Mouse (Mus musculus): ENCODE data around the gene Pate4. TPM values are rescaled to one million over a fixed set of nuclear protein-coding genes. Genes with fewer than 3 reads are reported as not detected.
A peak's percentile ranks its signal among the peaks of the same experiment; 100 is the strongest.

Gene Pate4
- total and polyA plus RNA-seq, 2 experiments = not detected

DNA sequence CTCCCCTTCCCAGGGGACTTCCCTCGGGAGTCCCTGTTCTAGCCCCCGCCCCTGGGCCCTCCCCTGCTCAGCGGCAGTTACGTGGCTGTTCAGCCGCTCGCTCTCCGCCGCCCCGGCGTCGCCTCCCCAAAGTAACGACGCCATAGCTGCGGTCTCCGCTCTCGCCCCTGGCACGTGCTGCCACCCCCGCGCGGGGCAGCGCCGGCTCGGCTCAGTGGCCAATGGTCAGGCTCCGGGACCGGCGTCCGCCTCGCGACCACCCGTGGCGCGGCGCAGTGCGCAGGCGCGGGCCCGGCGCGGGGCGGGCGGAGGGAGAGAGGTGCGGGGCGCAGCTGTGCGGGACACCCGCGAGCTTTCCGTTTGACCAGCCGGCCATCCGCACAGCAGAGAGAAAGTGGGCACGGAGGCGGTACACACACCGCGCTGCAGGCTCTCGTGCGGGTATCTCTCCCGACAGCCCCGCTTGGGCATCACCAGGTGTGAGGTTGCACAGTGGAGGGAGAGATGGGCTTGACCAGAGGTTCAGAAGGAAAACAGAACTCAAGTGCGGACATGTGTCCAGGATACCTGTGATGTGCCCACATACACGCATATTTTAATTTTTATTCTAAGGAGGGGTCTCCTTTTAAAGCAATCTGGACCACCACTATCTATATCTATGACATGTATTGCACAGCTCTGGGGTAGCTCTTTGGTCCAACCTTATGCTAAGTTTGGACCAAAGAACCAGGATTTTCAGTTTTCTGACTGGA is 53.3 kb downstream of the Pate4 start, which contains the start of the genes Ddx25 and Pus3:
Ddx25 (minus strand) TSS at position 272 of the 752 bp plus-strand sequence.
Pus3 (plus strand) TSS at position 339 of the 752 bp plus-strand sequence.
- 3% methylated on average over 57 of the region's 59 CpGs for WGBS
- Histone ChIP-seq H3K79me2 (ENCODE audit: control insufficient read depth, insufficient read depth, low read length) (no peaks in the 10 kb centered on the region; the same call in 1 of the 2 replicates), H3K9ac (ENCODE audit: low read depth, low read length) (peak within 1 kb of the TSS; percentile 71), H3K27me3 (ENCODE audit: control insufficient read depth, insufficient read depth, low read length) (peaks cover 5% of the 10 kb centered on the region), H3K4me1 (ENCODE audit: control insufficient read depth, insufficient read depth, low read length) (peaks cover 3% of the 10 kb centered on the region), H3K27ac (replicated peaks; ENCODE audit: insufficient read depth, low read depth, low read length) (no peak within 1 kb of the TSS), H3K4me3 (ENCODE audit: insufficient read depth, low read depth, low read length) (peak within 1 kb of the TSS; percentile 88), H3K36me3 (ENCODE audit: control insufficient read depth, insufficient read depth, low read length) (0 out of 2 replicates have a peak, but pooled peaks cover 2% of the 10 kb centered on the region)
- TF ChIP-seq POLR2A (IDR thresholded peaks at IDR 0.05; ENCODE audit: extremely low read depth, insufficient read depth, low read length) (no peak), CTCF (IDR thresholded peaks at IDR 0.05; ENCODE audit: low read depth, low read length) (no peak)
- DNase-seq (ENCODE audit: extremely low read depth, low read depth, low spot score) = no peak

Other genes starting within 250 kb of the Pate4 start
- gene Cdon, start 190.8 kb downstream of the Pate4 start, total RNA-seq (2014; rRNA removed) = 0.37 and 0.87 TPM in 2 replicates
- 0.49 and 0.50 TPM in 2 replicates for gene Cdon, start 190.8 kb downstream of the Pate4 start, polyA plus RNA-seq (2012; rRNA removed)
- gene Gm1113, start 93.7 kb downstream of the Pate4 start, total RNA-seq (2014; rRNA removed) = not detected in 2 replicates
- not detected in 2 replicates for gene Gm1113, start 93.7 kb downstream of the Pate4 start, polyA plus RNA-seq (2012; rRNA removed)
- gene Ddx25, start 53.4 kb downstream of the Pate4 start, total RNA-seq (2014; rRNA removed) = under 0.01 TPM in 1 of 2 replicates, not detected in the other
- gene Ddx25, start 53.4 kb downstream of the Pate4 start, polyA plus RNA-seq (2012; rRNA removed) = 0.01 and 0.05 TPM in 2 replicates
- gene Pus3, start 53.3 kb downstream of the Pate4 start, total RNA-seq (2014; rRNA removed) = 5.3 and 6.0 TPM in 2 replicates
- gene Pus3, start 53.3 kb downstream of the Pate4 start, polyA plus RNA-seq (2012; rRNA removed) = 0.96 and 1.3 TPM in 2 replicates
- gene Pate2, start 41.7 kb downstream of the Pate4 start, total RNA-seq (2014; rRNA removed) = not detected in 2 replicates
- 0.06 TPM in 1 of 2 replicates, not detected in the other for gene Pate2, start 41.7 kb downstream of the Pate4 start, polyA plus RNA-seq (2012; rRNA removed)
- gene Hyls1, start 41.5 kb downstream of the Pate4 start, total RNA-seq (2014; rRNA removed) = 1.4 and 1.9 TPM in 2 replicates
- 0.36 and 0.50 TPM in 2 replicates for gene Hyls1, start 41.5 kb downstream of the Pate4 start, polyA plus RNA-seq (2012; rRNA removed)
- gene Pate3, start 36.3 kb upstream of the Pate4 start, total RNA-seq (2014; rRNA removed) = not detected in 2 replicates
- not detected in 2 replicates for gene Pate3, start 36.3 kb upstream of the Pate4 start, polyA plus RNA-seq (2012; rRNA removed)
- gene Pate1, start 75.4 kb upstream of the Pate4 start, total RNA-seq (2014; rRNA removed) = not detected in 2 replicates
- gene Pate1, start 75.4 kb upstream of the Pate4 start, polyA plus RNA-seq (2012; rRNA removed) = not detected in 2 replicates
- gene Gm17677, start 129.1 kb upstream of the Pate4 start, total RNA-seq (2014; rRNA removed) = not detected in 2 replicates
- not detected in 2 replicates for gene Gm17677, start 129.1 kb upstream of the Pate4 start, polyA plus RNA-seq (2012; rRNA removed)
- gene Gm17727, start 166.2 kb upstream of the Pate4 start, total RNA-seq (2014; rRNA removed) = not detected in 2 replicates
- gene Gm17727, start 166.2 kb upstream of the Pate4 start, polyA plus RNA-seq (2012; rRNA removed) = not detected in 2 replicates
- not detected in 2 replicates for gene Gm27235, start 178.2 kb upstream of the Pate4 start, total RNA-seq (2014; rRNA removed)
- gene Gm27235, start 178.2 kb upstream of the Pate4 start, polyA plus RNA-seq (2012; rRNA removed) = not detected in 2 replicates
- not detected in 2 replicates for gene D730048I06Rik, start 178.2 kb upstream of the Pate4 start, total RNA-seq (2014; rRNA removed)
- gene D730048I06Rik, start 178.2 kb upstream of the Pate4 start, polyA plus RNA-seq (2012; rRNA removed) = not detected in 2 replicates
- gene 9230110F15Rik, start 232.2 kb upstream of the Pate4 start, total RNA-seq (2014; rRNA removed) = not detected in 2 replicates
- not detected in 2 replicates for gene 9230110F15Rik, start 232.2 kb upstream of the Pate4 start, polyA plus RNA-seq (2012; rRNA removed)

All from liver, adult 2 months (tissue).